7 mouse cellular contexts compared by ENCODE assay signal in the genomic region with DNA sequence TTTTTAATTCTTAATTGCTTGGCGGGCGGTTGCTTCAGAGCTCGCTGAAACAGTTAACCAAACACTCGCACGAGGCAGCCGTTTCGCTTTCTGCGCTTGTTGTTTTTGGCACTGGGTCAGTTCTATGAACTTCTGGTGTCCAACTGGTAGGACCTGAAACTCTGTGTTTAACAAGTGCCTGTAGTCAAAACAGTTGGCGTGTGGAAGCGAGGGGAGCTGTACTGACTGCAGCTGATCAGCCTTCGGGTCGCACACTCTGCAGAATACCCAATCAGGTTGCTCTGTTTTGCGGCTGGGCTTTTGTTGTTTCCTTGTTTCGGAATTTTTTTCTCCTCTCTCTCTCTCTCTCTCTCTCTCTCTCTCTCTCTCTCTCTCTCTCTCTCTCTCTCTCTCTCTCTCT.
DNase-seq lines count a peak whose midpoint lies in the region; ATAC-seq and TF ChIP-seq lines count a peak whose summit lies in the region.

No protein-coding gene starts in this region.

- peak; percentile 77 for DNase-seq in Muller cell, postnatal 12 days (ENCODE audit: inconsistent ontology term)
- DNase-seq in brain, embryonic 14.5 days (ENCODE audit: low read depth) = peak; percentile 91
- DNase-seq in forebrain, postnatal 0 days = peak; percentile 78
- DNase-seq in layer of hippocampus, adult 9-11 months = peak; percentile 73
- DNase-seq in skeletal muscle tissue, adult 2 months (ENCODE audit: low read depth, low spot score) = peak; percentile 72

- WGBS in forebrain, postnatal 0 days = under 1% methylated on average over 14 of the region's 14 CpGs
- WGBS in hindbrain, embryonic 12.5 days = 1% methylated on average over 14 of the region's 14 CpGs

- H3K9me3 ChIP-seq in forebrain, postnatal 0 days (ENCODE audit: low read length) = no peaks in the 10 kb centered on the region
- H3K9me3 ChIP-seq in hindbrain, embryonic 12.5 days (replicated peaks) = no peaks in the 10 kb centered on the region

- no peak for TF ChIP-seq CTCF in brain, embryonic 14.5 days (IDR thresholded peaks at IDR 0.05; ENCODE audit: borderline replicate concordance, extremely low read depth, insufficient read depth, insufficient read length)
- TF ChIP-seq CTCF in forebrain, postnatal 0 days (IDR thresholded peaks at IDR 0.05; ENCODE audit: low read depth) = no peak

- no peaks in the 10 kb centered on the region for H3K36me3 ChIP-seq in forebrain, postnatal 0 days (ENCODE audit: insufficient read depth)
- no peaks in the 10 kb centered on the region for H3K36me3 ChIP-seq in hindbrain, embryonic 12.5 days

- no peak for TF ChIP-seq POLR2A in brain, embryonic 14.5 days (IDR thresholded peaks at IDR 0.05; ENCODE audit: borderline replicate concordance, extremely low read depth, insufficient read depth, insufficient read length, poor library complexity, severe bottlenecking)

- peak overlapping the region; percentile 41 for H3K4me3 ChIP-seq in forebrain, postnatal 0 days (ENCODE audit: low read depth, low read length)
- H3K4me3 ChIP-seq in hindbrain, embryonic 12.5 days = peak overlapping the region; percentile 27

- peaks cover 14% of the 10 kb centered on the region for H3K4me1 ChIP-seq in forebrain, postnatal 0 days (ENCODE audit: insufficient read depth)
- peaks cover 17% of the 10 kb centered on the region for H3K4me1 ChIP-seq in hindbrain, embryonic 12.5 days

- no peak overlapping the region for H3K27ac ChIP-seq in forebrain, postnatal 0 days (ENCODE audit: low read depth, low read length)
- no peak overlapping the region; the same call in 1 of the 2 replicates for H3K27ac ChIP-seq in hindbrain, embryonic 12.5 days

- peak overlapping the region; percentile 79 for H3K4me2 ChIP-seq in forebrain, postnatal 0 days (ENCODE audit: low read depth)
- peak overlapping the region; percentile 57 for H3K4me2 ChIP-seq in hindbrain, embryonic 12.5 days (replicated peaks)

- no peak overlapping the region for H3K9ac ChIP-seq in forebrain, postnatal 0 days
- H3K9ac ChIP-seq in hindbrain, embryonic 12.5 days = peak overlapping the region; percentile 43; the same call in 1 of the 2 replicates

- peak; percentile 89 for ATAC-seq in forebrain, postnatal 0 days
- ATAC-seq in hindbrain, embryonic 12.5 days (ENCODE audit: low FRiP score) = peak; percentile 73; the same call in 1 of the 2 replicates
- peak; percentile 51 for ATAC-seq in megakaryocyte, adult 5-6 weeks (ENCODE audit: poor library complexity, severe bottlenecking)

- H3K27me3 ChIP-seq in forebrain, postnatal 0 days (ENCODE audit: insufficient read depth, low read length) = no peaks in the 10 kb centered on the region
- peaks cover 8% of the 10 kb centered on the region; the same call in 1 of the 2 replicates for H3K27me3 ChIP-seq in hindbrain, embryonic 12.5 days
